Mouse (Mus musculus) cerebellum, postnatal 10 days (tissue): ENCODE data around the gene 4930524J08Rik.
A peak's percentile ranks its signal among the peaks of the same experiment; 100 is the strongest.

ENCODE experiments used
- DNase-seq, 2 experiments: peaks; one replicate each; pipeline ENCODE4 v3.0.0; 2021; ENCODE audit warnings: mixed read lengths in 2 of 2

4930524J08Rik gene

DNA sequence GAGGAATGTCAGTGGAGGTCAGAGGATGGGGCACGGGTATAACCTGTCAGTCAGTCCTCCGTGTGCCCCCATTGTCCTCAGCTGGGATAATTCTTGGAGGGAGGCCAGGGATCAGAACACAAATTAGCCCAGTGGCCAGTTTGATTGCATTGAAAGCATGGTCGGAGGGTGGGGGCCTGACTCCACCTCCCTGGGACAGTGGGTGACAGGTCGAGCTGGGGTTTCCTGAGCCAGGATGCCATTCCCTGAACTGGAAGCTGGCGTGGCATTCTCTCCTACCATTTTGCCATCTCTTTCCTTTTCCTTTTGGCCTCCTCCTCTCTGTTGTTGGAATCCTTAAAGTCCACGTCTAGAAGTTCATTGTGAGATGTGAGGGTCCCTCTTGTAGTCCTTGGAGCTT, 27.0 kb downstream of the 4930524J08Rik start:
- DNase-seq: no peak

DNA sequence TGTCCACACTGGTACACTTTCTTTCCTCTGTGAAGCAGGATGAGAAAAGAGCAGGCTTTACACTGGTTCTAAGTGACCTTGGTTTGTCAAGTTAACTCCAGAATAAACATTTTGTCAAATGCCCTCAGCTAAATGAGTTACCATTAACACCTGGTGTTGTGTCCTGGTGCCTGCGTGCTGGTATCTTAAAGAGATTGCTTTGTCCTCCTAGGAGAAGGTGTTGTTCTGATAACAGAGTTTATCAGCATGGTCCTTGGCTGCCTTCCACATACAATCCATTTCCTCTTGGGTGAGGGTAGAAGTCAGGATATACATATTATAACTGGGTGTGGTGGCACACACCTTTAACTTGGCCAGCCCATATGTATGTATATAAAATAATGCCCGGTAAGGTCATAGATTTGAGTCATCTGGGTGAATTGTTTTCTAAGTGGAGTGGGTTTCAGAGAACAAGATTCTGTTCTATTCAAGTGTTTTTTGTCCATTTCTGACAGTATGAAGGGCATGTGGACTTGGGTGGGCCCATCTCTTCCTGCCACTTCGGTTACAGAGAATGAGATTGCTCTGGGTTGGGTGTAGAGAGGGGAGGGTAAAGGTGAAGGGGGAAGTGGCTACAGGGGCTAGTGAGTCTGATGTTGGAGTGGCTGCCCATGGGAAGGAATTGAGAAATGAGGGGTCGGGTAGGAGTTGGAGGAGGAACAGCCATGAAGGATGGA, 27.6 kb downstream of the 4930524J08Rik start:
- no peak for DNase-seq

DNA sequence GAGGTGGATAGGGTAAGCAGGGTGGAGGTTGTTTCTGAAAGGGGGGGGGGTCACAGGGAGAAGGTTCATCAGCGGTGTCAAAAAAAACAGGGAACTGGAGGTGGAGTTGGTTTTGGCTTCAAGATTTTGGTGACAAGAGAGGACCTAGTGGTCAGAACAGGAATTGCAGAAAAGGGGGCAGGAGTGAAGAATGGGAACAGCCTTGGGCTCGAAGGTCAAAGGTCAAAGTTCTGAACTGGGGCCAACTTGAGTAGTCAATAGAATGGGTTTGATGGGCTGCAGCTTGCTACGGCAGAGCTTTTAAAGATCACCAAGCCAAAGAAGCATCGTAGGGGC, 28.1 kb downstream of the 4930524J08Rik start:
- DNase-seq: no peak

DNA sequence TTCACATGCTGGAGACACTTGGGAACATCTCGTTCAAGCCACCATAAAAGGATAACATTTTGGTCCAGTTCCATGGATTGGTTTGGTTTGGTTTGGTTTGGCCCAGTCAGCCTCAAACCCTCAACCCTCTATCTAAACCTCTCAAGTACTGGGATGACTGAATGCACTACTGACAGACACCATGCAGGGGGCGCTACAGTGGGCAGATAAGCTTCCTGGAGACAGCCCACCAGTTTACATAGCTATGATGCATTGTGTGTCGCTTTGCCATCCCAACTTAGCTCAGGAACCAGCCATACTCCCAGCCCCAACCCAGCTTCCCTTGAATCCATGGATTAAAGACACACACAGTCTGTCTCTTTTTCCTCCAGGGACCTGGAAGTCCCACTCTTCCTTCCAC, 29.6 kb downstream of the 4930524J08Rik start:
- DNase-seq: no peak

DNA sequence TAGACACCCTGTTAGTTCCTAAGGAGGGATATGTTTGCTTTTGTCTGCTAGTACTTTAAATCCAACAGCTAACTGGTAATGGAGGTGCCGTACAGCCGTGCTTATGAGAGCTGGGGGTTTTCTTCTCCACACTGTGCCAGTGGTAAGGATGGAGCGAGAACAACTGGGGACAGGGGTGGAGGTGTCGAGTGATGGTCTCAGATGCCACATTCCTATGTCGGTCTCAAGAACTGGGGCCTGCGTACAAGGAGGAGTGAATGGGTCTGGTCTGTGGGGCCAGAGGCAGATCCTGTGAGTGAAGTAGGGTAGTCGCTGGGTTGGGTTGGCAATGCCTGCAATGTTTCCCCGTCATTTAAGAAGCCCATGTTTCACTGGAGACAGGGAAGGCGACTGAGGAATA, 33.7 kb downstream of the 4930524J08Rik start:
- no peak for DNase-seq

DNA sequence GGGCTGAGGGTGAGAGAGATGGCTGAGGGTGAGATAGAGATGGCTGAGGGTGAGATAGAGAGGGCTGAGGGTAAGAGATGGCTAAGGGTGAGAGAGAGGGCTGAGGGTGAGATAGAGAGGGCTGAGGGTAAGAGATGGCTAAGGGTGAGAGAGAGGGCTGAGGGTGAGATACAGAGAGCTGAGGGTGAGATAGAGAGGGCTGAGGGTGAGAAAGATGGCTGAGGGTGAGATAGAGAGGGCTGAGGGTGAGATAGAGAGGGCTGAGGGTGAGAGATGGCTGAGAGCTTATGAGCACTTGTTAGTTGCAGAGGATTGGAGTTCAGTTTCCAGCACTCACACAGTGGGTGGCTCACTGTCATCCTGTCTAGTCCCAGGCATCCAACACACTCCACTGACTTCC, 41.2 kb downstream of the 4930524J08Rik start:
- no peak for DNase-seq

DNA sequence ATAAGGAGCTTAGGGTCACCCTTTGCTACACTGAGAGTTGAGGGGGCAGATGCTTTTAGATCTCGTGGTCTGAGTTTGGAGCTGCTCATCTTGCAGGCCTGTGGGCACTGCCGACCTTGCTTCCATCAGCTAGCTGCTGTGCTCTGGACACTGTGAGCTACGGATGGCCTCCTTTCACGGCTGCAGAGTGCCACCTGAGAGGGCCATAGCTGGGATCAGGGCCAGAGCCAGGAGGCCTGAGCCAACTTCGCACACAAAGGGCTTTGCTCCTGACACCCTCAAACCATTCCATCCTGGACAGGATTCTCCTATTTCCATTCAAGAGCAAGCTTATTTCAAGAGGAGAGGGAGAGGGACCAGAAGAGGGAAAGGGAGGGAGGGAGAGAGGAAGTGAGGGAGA, 45.5 kb downstream of the 4930524J08Rik start:
- DNase-seq: peak; percentile 69 to 72

DNA sequence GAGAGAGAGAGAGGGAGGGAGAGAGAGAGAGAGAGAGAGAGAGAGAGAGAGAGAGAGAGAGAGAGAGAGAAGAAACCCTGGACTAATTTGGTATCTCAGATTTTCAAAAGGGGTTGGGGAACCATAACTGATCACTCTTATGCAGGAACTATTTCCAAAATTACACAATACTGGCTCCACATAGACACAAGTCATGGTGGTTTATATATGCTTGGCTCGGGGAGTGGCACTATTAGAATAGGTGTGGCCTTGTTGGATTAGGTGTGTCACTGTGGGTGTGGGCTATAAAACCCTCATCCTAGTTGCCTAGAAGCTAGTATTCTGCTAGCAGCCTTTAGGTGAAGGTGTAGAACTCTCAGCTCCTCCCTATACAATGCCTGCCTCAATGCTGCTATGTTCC, 46.0 kb downstream of the 4930524J08Rik start:
- no peak for DNase-seq
